Mouse (Mus musculus) hindbrain, embryonic 12.5 days (tissue): ENCODE data around the gene Msi2. TPM values are rescaled to one million over a fixed set of nuclear protein-coding genes. Genes with fewer than 3 reads are reported as not detected.
A peak's percentile ranks its signal among the peaks of the same experiment; 100 is the strongest.

ENCODE experiments used
- ATAC-seq: fragments of 200-750 bp; cut with Nextera tagmentation; 2 replicates; pipeline ENCODE4 v1.8.0; 2017; ENCODE audit warnings: moderate TSS enrichment; ENCODE audit not compliant: low FRiP score
- H3K27ac ChIP-seq: fragments of 300-500 bp; sonication (generic); 2 replicates; pipeline ENCODE4 v1.5.1; 2016; ENCODE audit warnings: mild to moderate bottlenecking
- H3K27me3 ChIP-seq: fragments of 300-500 bp; sonication (generic); 2 replicates; pipeline ENCODE4 v1.6.1; 2016; ENCODE audit warnings: mild to moderate bottlenecking
- H3K36me3 ChIP-seq: fragments of 300-500 bp; sonication (generic); 2 replicates; pipeline ENCODE4 v1.6.1; 2016; ENCODE audit warnings: mild to moderate bottlenecking
- H3K4me1 ChIP-seq: fragments of 300-500 bp; sonication (generic); 2 replicates; pipeline ENCODE4 v1.6.1; 2016
- H3K4me2 ChIP-seq: fragments of 300-500 bp; sonication (generic); replicated peaks from 2 replicates; pipeline ENCODE4 v1.6.1; 2016; ENCODE audit warnings: mild to moderate bottlenecking
- H3K4me3 ChIP-seq: fragments of 300-500 bp; sonication (generic); 2 replicates; pipeline ENCODE4 v1.5.1; 2016; ENCODE audit warnings: mild to moderate bottlenecking
- H3K9ac ChIP-seq: fragments of 300-500 bp; sonication (generic); 2 replicates; pipeline ENCODE4 v1.6.1; 2016; ENCODE audit warnings: mild to moderate bottlenecking, moderate library complexity
- H3K9me3 ChIP-seq: fragments of 300-500 bp; sonication (generic); replicated peaks from 2 replicates; pipeline ENCODE4 v1.6.1; 2016; ENCODE audit warnings: mild to moderate bottlenecking
- whole genome bisulfite sequencing: fragments of 180-500 bp; shearing (Covaris S2); methylation state at CpG from one replicate; pipeline ENCODE4 v1.1.7; 2016; 5-methylcytosine and 5-hydroxymethylcytosine counted together
- polyA plus RNA-seq: library from polyadenylated mRNA; unstranded; fragments of >200 nt; fragmentation: Nextera tagmentation; extraction: Ambion mirVana; gene quantifications from 2 replicates; pipeline ENCODE4 v1.2.1, GENCODE M21; 2016

Gene Msi2
- polyA plus RNA-seq, 1 experiment from 2014 or later, result 35.9 TPM

GRCm38 (mm10) chr11:88462789-88463188 lies 255.5 kb downstream of the Msi2 start:
- Histone ChIP-seq H3K36me3 (no peaks in the 10 kb centered on the region), H3K4me3 (no peak overlapping the region), H3K9ac (no peak overlapping the region), H3K9me3 (no peaks in the 10 kb centered on the region), H3K4me1 (peaks cover 85% of the 10 kb centered on the region), H3K27ac (peak overlapping the region; percentile 85), H3K27me3 (no peaks in the 10 kb centered on the region), H3K4me2 (peak overlapping the region; percentile 9)
- 37% methylated on average over 8 of the region's 8 CpGs for WGBS
- ATAC-seq, result peak; percentile 83

- Histone ChIP-seq H3K27me3 (no peaks in the 10 kb centered on the region), H3K4me2 (no peak overlapping the region), H3K27ac (peak overlapping the region; percentile 85), H3K4me3 (no peak overlapping the region), H3K9ac (no peak overlapping the region), H3K4me1 (peaks cover 91% of the 10 kb centered on the region), H3K9me3 (no peaks in the 10 kb centered on the region), H3K36me3 (no peaks in the 10 kb centered on the region)
- 90% methylated on average over 4 of the region's 4 CpGs for WGBS
- no peak for ATAC-seq
These were observed 256.7 kb downstream of the Msi2 start for GRCm38 (mm10) chr11:88461601-88462000.

DNA sequence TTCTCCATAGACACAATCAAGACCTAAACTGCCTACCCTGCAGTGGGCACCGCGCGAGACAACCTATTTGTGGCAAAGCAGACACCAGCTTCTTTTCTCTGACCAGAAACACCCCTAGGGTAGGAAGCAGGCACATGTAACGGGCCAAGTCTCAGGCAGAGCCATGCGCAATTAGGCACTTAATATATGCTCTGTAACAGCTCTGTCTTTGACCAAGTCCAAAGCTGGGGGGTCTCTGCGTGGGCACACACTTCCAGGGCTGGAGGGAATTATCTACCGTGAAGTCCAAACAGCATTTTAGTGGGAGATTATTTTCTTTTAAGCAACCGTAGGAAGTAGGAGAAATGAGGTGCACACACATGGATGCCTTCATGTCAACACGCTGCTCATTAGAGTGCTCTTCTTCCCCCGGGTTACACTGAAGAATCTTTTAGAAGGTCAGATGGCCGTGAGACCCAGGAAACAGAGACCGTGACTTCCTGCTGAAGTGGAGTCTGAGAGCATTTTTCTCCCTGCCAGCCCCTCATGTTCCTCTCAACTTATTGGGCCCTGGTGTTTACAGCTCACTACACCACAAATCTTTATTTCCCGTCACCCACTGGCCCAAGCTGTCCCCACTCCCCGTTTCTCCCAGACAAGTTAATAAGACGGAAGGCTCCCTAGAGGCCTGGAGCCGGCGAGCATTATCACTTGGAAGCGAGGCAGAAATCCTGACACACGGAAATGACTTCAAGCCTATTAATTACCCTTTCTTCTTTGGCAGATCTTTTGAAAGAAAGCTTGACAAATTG lies 258.2 kb downstream of the Msi2 start:
- peaks cover 95% of the 10 kb centered on the region for H3K4me1 ChIP-seq
- 29% methylated on average over 19 of the region's 19 CpGs for WGBS
- no peak overlapping the region for H3K4me3 ChIP-seq
- H3K9ac ChIP-seq, result no peak overlapping the region
- no peak overlapping the region for H3K4me2 ChIP-seq
- no peaks in the 10 kb centered on the region for H3K27me3 ChIP-seq
- H3K9me3 ChIP-seq, result no peaks in the 10 kb centered on the region
- peak; percentile 59 for ATAC-seq
- no peaks in the 10 kb centered on the region for H3K36me3 ChIP-seq
- peak overlapping the region; percentile 85 for H3K27ac ChIP-seq

GRCm38 (mm10) chr11:88457241-88457738 lies 261.0 kb downstream of the Msi2 start:
- Histone ChIP-seq H3K27ac (no peak overlapping the region; the same call in 1 of the 2 replicates), H3K4me3 (no peak overlapping the region), H3K27me3 (no peaks in the 10 kb centered on the region), H3K9ac (no peak overlapping the region), H3K36me3 (no peaks in the 10 kb centered on the region), H3K4me2 (no peak overlapping the region), H3K9me3 (no peaks in the 10 kb centered on the region), H3K4me1 (peaks cover 84% of the 10 kb centered on the region)
- no peak for ATAC-seq
- WGBS, result 72% methylated on average over 10 of the region's 10 CpGs

DNA sequence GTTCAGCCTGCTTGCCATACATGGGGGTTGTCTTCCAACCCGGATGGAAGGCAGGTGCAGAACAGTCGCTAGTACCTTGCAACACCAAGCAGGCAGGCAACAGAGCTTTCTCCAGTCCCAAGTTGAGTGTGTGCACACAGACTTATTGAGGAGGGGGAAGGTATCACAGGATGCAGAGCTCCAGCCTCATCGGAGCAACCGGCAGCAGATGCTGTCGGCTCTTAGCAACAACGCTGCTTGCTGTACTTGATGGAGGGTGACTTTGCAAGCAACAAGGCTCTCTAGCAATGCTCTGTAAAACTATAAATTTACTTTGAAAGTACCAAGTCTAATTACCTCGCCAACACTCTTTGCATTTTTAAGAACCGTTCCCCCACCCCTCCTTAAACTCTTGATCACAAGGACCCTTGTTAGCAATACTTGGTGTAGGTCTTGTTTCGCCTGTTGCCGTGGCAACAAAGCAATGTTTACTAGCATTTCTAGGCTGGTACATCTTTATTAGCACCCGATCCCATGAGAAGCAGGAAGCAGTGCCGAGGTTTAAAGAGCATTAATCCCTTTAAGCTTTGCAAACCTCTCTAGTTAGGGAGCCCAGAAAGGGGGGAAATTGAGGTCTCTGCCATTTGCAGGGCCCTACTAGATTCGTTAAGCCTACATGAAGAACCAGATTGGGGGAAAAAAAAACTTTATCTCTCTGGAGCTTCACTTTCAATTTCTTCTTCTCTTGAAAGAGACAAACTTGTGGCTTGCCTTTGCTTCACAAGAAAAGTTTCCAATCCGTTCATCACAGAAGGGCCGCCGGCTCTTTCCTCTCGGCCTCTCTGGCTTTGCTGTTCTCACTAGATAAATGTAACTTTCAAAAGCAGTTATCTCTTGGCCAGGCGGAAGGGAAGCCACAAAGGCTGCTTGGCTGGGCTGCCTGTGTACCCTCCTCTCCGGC lies 263.2 kb downstream of the Msi2 start:
- peak; percentile 21; the same call in 1 of the 2 replicates for ATAC-seq
- 51% methylated on average over 19 of the region's 19 CpGs for WGBS
- Histone ChIP-seq H3K4me3 (no peak overlapping the region), H3K4me2 (no peak overlapping the region), H3K27ac (peak overlapping the region; percentile 76), H3K4me1 (peaks cover 74% of the 10 kb centered on the region), H3K36me3 (0 out of 2 replicates have a peak, but pooled peaks cover 2% of the 10 kb centered on the region), H3K27me3 (no peaks in the 10 kb centered on the region), H3K9me3 (no peaks in the 10 kb centered on the region), H3K9ac (no peak overlapping the region)

DNA sequence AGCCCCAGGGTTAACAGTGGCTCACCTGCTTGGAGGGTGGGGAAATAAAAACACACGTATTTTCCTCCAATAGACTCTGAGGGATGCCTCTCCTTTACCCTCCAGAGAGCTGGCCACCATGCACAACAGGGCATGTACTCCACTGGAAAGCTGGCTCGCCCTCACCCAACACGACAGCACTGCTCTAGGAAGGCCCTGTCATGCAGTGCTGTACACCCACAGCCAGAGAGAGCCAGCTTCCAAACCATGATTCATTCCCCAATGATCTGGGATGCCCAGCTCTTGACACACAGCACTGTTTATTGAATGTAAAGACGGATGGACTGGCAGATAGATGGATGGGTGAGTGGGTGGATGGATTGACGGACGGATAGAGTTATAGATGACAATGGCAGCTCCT lies 269.1 kb downstream of the Msi2 start:
- Histone ChIP-seq H3K27ac (peak overlapping the region; percentile 55), H3K9ac (peak overlapping the region; percentile 33; the same call in 1 of the 2 replicates), H3K4me3 (no peak overlapping the region), H3K9me3 (no peaks in the 10 kb centered on the region), H3K4me1 (peaks cover 71% of the 10 kb centered on the region), H3K4me2 (no peak overlapping the region), H3K27me3 (no peaks in the 10 kb centered on the region), H3K36me3 (0 out of 2 replicates have a peak, but pooled peaks cover 6% of the 10 kb centered on the region)
- 84% methylated on average over 6 of the region's 6 CpGs for WGBS
- ATAC-seq, result no peak

- H3K36me3 ChIP-seq, result 0 out of 2 replicates have a peak, but pooled peaks cover 10% of the 10 kb centered on the region
- H3K4me1 ChIP-seq, result peaks cover 71% of the 10 kb centered on the region
- no peaks in the 10 kb centered on the region for H3K9me3 ChIP-seq
- H3K27me3 ChIP-seq, result no peaks in the 10 kb centered on the region
- no peak overlapping the region for H3K4me3 ChIP-seq
- H3K27ac ChIP-seq, result peak overlapping the region; percentile 85
- no peak overlapping the region for H3K9ac ChIP-seq
- 75% methylated on average over 3 of the region's 3 CpGs for WGBS
- no peak for ATAC-seq
- H3K4me2 ChIP-seq, result no peak overlapping the region
These were observed 269.7 kb downstream of the Msi2 start for GRCm38 (mm10) chr11:88448571-88448970.

GRCm38 (mm10) chr11:88447350-88447749 lies 271.0 kb downstream of the Msi2 start:
- H3K9ac ChIP-seq, result no peak overlapping the region
- no peaks in the 10 kb centered on the region for H3K27me3 ChIP-seq
- peaks cover 81% of the 10 kb centered on the region for H3K4me1 ChIP-seq
- peak; percentile 79 for ATAC-seq
- peak overlapping the region; percentile 85 for H3K27ac ChIP-seq
- 0 out of 2 replicates have a peak, but pooled peaks cover 10% of the 10 kb centered on the region for H3K36me3 ChIP-seq
- WGBS, result 47% methylated on average over 11 of the region's 11 CpGs
- H3K4me3 ChIP-seq, result no peak overlapping the region
- H3K4me2 ChIP-seq, result no peak overlapping the region
- no peaks in the 10 kb centered on the region for H3K9me3 ChIP-seq

DNA sequence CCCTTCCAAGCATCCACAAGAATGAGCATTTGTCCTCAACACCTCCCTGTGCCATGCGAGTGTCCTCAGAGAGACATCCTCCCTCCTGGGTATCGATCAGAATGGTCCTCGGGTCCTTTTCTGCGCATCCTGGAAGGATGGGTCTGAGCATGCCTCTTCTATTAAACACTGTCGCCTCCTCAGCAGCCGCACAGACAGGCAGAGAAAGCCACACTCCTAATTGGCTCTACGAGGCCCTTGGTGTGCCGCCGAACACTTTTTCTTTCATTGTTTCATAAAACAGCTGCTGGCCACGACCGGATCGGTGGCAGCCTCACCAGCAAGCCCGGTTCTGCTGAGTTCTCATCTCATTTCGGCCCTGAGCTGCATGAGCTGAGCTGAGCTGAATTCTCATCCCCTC lies 274.4 kb downstream of the Msi2 start:
- Histone ChIP-seq H3K4me3 (no peak overlapping the region), H3K4me2 (no peak overlapping the region), H3K27ac (peak overlapping the region; percentile 80), H3K9ac (no peak overlapping the region), H3K27me3 (no peaks in the 10 kb centered on the region), H3K9me3 (no peaks in the 10 kb centered on the region), H3K36me3 (0 out of 2 replicates have a peak, but pooled peaks cover 5% of the 10 kb centered on the region), H3K4me1 (peaks cover 93% of the 10 kb centered on the region)
- 69% methylated on average over 14 of the region's 14 CpGs for WGBS
- no peak for ATAC-seq

DNA sequence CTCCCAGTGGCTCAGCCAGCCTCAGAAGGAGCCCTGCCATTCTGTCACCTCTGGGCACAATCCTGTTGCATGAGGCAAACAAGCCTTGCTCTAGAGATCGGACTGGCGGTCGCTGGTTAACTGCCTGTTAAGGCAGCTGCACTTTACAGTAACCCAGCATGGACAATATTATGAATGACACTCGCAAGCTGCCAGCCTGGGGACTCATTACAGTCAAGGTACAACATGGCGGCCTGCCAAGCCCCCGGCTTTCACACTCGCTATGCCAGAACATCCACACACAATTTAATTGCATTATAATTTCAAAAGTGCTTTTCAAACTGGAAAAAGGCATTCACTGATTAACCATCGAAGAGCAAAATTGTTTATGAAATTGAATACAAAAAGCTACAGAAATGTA lies 275.0 kb downstream of the Msi2 start:
- no peak for ATAC-seq
- Histone ChIP-seq H3K36me3 (0 out of 2 replicates have a peak, but pooled peaks cover 5% of the 10 kb centered on the region), H3K9me3 (no peaks in the 10 kb centered on the region), H3K27ac (peak overlapping the region; percentile 80), H3K4me2 (no peak overlapping the region), H3K27me3 (no peaks in the 10 kb centered on the region), H3K9ac (no peak overlapping the region), H3K4me3 (no peak overlapping the region), H3K4me1 (peaks cover 93% of the 10 kb centered on the region)
- 56% methylated on average over 8 of the region's 8 CpGs for WGBS

DNA sequence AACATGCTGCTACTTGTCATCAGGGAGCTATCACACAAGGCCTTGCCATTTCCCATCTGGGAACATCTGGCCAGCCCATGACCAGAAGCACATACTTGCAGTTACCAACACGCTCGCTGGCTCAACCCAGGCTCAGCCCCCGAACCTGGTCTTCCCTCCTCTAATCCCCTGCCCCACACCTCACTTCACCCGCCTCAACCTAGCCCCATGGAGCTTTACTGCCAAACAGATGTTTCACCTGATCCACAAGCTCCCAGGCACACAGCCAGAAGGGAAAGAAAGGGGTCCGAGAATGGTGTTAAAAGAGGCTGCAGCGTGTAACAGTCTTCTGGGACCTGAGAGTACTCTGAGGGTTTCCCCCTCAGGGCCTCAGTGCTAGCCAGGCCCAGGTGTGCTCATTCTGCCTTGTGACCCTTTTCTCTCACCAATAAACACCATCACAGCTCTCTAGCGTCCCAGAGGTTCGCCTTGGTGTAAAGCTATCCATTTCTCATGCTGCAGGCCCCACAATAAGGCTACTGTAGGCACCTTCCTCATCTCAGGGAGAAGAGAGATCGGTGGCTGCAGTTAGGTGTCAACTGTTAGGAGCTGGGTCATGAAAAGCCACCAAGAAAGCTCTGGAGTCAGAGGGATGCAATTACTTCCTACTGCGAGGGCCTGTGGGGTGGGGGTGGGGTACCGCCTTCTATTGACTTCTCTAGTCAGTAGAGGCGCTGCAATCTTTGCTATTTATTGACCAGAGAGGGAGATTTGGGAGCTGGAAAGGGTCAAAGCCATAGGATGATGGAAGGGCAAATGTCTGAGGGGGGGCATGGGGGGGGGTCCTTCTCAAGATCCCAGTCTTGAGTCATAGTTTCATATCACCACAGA lies 276.2 kb downstream of the Msi2 start:
- no peaks in the 10 kb centered on the region for H3K27me3 ChIP-seq
- H3K36me3 ChIP-seq, result 0 out of 2 replicates have a peak, but pooled peaks cover 5% of the 10 kb centered on the region
- 0 out of 2 replicates have a peak overlapping the region, but pooled peaks have one; percentile 44 for H3K27ac ChIP-seq
- ATAC-seq, result no peak
- no peaks in the 10 kb centered on the region for H3K9me3 ChIP-seq
- no peak overlapping the region for H3K4me2 ChIP-seq
- no peak overlapping the region for H3K4me3 ChIP-seq
- H3K9ac ChIP-seq, result no peak overlapping the region
- WGBS, result 59% methylated on average over 12 of the region's 12 CpGs
- H3K4me1 ChIP-seq, result peaks cover 87% of the 10 kb centered on the region
